Mouse (Mus musculus): ENCODE measurements around the gene Cntn5. TPM values are rescaled to one million over a fixed set of nuclear protein-coding genes. Genes with fewer than 3 reads are reported as not detected.

Gene Cntn5
- polyA plus RNA-seq, 1 experiment from 2014 or later = 0.65 TPM

GRCm38 (mm10) chr9:10400099-10400498 is 504.5 kb downstream of the Cntn5 start:
- no peaks in the 10 kb centered on the region for H3K27me3 ChIP-seq (ENCODE audit: control insufficient read depth, insufficient read depth, low read length)
- H3K4me3 ChIP-seq (ENCODE audit: low read length) = no peak overlapping the region
- H3K4me1 ChIP-seq (ENCODE audit: control insufficient read depth, insufficient read depth, low read length) = no peaks in the 10 kb centered on the region
- ATAC-seq (ENCODE audit: low FRiP score, low TSS enrichment) = peak; percentile 80; the same call in 1 of the 2 replicates
- H3K9ac ChIP-seq (ENCODE audit: low read depth, low read length) = no peak overlapping the region
- no peak overlapping the region for H3K4me2 ChIP-seq (replicated peaks; ENCODE audit: low read depth, low read length)
- H3K27ac ChIP-seq (ENCODE audit: low read depth, low read length) = no peak overlapping the region
- no peaks in the 10 kb centered on the region for H3K36me3 ChIP-seq (ENCODE audit: control insufficient read depth, insufficient read depth, low read length)
- WGBS = 36% methylated on average over 7 of the region's 7 CpGs
- H3K9me3 ChIP-seq (ENCODE audit: control insufficient read depth, low read length) = no peaks in the 10 kb centered on the region

GRCm38 (mm10) chr9:10389863-10390262 is 514.7 kb downstream of the Cntn5 start:
- H3K4me2 ChIP-seq (replicated peaks; ENCODE audit: low read depth, low read length) = no peak overlapping the region
- no peaks in the 10 kb centered on the region for H3K36me3 ChIP-seq (ENCODE audit: control insufficient read depth, insufficient read depth, low read length)
- no peaks in the 10 kb centered on the region for H3K27me3 ChIP-seq (ENCODE audit: control insufficient read depth, insufficient read depth, low read length)
- H3K4me3 ChIP-seq (ENCODE audit: low read length) = no peak overlapping the region
- H3K27ac ChIP-seq (ENCODE audit: low read depth, low read length) = no peak overlapping the region
- H3K9me3 ChIP-seq (ENCODE audit: control insufficient read depth, low read length) = no peaks in the 10 kb centered on the region
- no peaks in the 10 kb centered on the region for H3K4me1 ChIP-seq (ENCODE audit: control insufficient read depth, insufficient read depth, low read length)
- no peak for ATAC-seq (ENCODE audit: low FRiP score, low TSS enrichment)
- no peak overlapping the region for H3K9ac ChIP-seq (ENCODE audit: low read depth, low read length)
- WGBS = 89% methylated on average over 2 of the region's 2 CpGs

- Histone ChIP-seq H3K4me3 (ENCODE audit: low read length) (no peak overlapping the region), H3K4me1 (ENCODE audit: control insufficient read depth, insufficient read depth, low read length) (no peaks in the 10 kb centered on the region)
- 72% methylated on average over 1 of the region's 1 CpGs for WGBS
Measured at GRCm38 (mm10) chr9:10384455-10384854, 520.1 kb downstream of the Cntn5 start.

GRCm38 (mm10) chr9:10383140-10383539 is 521.4 kb downstream of the Cntn5 start:
- no peaks in the 10 kb centered on the region for H3K4me1 ChIP-seq (ENCODE audit: control insufficient read depth, insufficient read depth, low read length)
- ATAC-seq (ENCODE audit: low FRiP score, low TSS enrichment) = no peak

More at GRCm38 (mm10) chr9:10384455-10384854, 520.1 kb downstream of the Cntn5 start:
- Histone ChIP-seq H3K9me3 (ENCODE audit: control insufficient read depth, low read length) (0 out of 2 replicates have a peak, but pooled peaks cover 3% of the 10 kb centered on the region), H3K4me2 (replicated peaks; ENCODE audit: low read depth, low read length) (no peak overlapping the region), H3K36me3 (ENCODE audit: control insufficient read depth, insufficient read depth, low read length) (no peaks in the 10 kb centered on the region), H3K27me3 (ENCODE audit: control insufficient read depth, insufficient read depth, low read length) (no peaks in the 10 kb centered on the region), H3K27ac (ENCODE audit: low read depth, low read length) (no peak overlapping the region), H3K9ac (ENCODE audit: low read depth, low read length) (no peak overlapping the region)
- no peak for ATAC-seq (ENCODE audit: low FRiP score, low TSS enrichment)

GRCm38 (mm10) chr9:10381701-10382100 is 522.9 kb downstream of the Cntn5 start:
- no peak for ATAC-seq (ENCODE audit: low FRiP score, low TSS enrichment)
- no peak overlapping the region for H3K27ac ChIP-seq (ENCODE audit: low read depth, low read length)
- 0 out of 2 replicates have a peak, but pooled peaks cover 3% of the 10 kb centered on the region for H3K9me3 ChIP-seq (ENCODE audit: control insufficient read depth, low read length)
- H3K4me2 ChIP-seq (replicated peaks; ENCODE audit: low read depth, low read length) = no peak overlapping the region
- H3K4me3 ChIP-seq (ENCODE audit: low read length) = no peak overlapping the region
- H3K36me3 ChIP-seq (ENCODE audit: control insufficient read depth, insufficient read depth, low read length) = no peaks in the 10 kb centered on the region
- no peaks in the 10 kb centered on the region for H3K27me3 ChIP-seq (ENCODE audit: control insufficient read depth, insufficient read depth, low read length)
- H3K9ac ChIP-seq (ENCODE audit: low read depth, low read length) = no peak overlapping the region
- no peaks in the 10 kb centered on the region for H3K4me1 ChIP-seq (ENCODE audit: control insufficient read depth, insufficient read depth, low read length)
- 83% methylated on average over 4 of the region's 4 CpGs for WGBS

More at GRCm38 (mm10) chr9:10383140-10383539, 521.4 kb downstream of the Cntn5 start:
- Histone ChIP-seq H3K4me2 (replicated peaks; ENCODE audit: low read depth, low read length) (no peak overlapping the region), H3K27ac (ENCODE audit: low read depth, low read length) (no peak overlapping the region), H3K4me3 (ENCODE audit: low read length) (no peak overlapping the region), H3K27me3 (ENCODE audit: control insufficient read depth, insufficient read depth, low read length) (no peaks in the 10 kb centered on the region), H3K9ac (ENCODE audit: low read depth, low read length) (no peak overlapping the region), H3K36me3 (ENCODE audit: control insufficient read depth, insufficient read depth, low read length) (no peaks in the 10 kb centered on the region), H3K9me3 (ENCODE audit: control insufficient read depth, low read length) (0 out of 2 replicates have a peak, but pooled peaks cover 3% of the 10 kb centered on the region)

GRCm38 (mm10) chr9:10376261-10376660 is 528.3 kb downstream of the Cntn5 start:
- Histone ChIP-seq H3K9me3 (ENCODE audit: control insufficient read depth, low read length) (no peaks in the 10 kb centered on the region), H3K4me3 (ENCODE audit: low read length) (no peak overlapping the region), H3K4me2 (replicated peaks; ENCODE audit: low read depth, low read length) (no peak overlapping the region), H3K27ac (ENCODE audit: low read depth, low read length) (no peak overlapping the region), H3K4me1 (ENCODE audit: control insufficient read depth, insufficient read depth, low read length) (no peaks in the 10 kb centered on the region), H3K36me3 (ENCODE audit: control insufficient read depth, insufficient read depth, low read length) (no peaks in the 10 kb centered on the region), H3K9ac (ENCODE audit: low read depth, low read length) (no peak overlapping the region), H3K27me3 (ENCODE audit: control insufficient read depth, insufficient read depth, low read length) (no peaks in the 10 kb centered on the region)
- ATAC-seq (ENCODE audit: low FRiP score, low TSS enrichment) = no peak

GRCm38 (mm10) chr9:10368971-10369370 is 535.6 kb downstream of the Cntn5 start:
- H3K4me1 ChIP-seq (ENCODE audit: control insufficient read depth, insufficient read depth, low read length) = no peaks in the 10 kb centered on the region
- no peak overlapping the region for H3K27ac ChIP-seq (ENCODE audit: low read depth, low read length)
- 42% methylated on average over 5 of the region's 5 CpGs for whole genome bisulfite sequencing
- no peaks in the 10 kb centered on the region for H3K9me3 ChIP-seq (ENCODE audit: control insufficient read depth, low read length)
- no peak overlapping the region for H3K4me2 ChIP-seq (replicated peaks; ENCODE audit: low read depth, low read length)
- no peak overlapping the region for H3K4me3 ChIP-seq (ENCODE audit: low read length)
- H3K9ac ChIP-seq (ENCODE audit: low read depth, low read length) = no peak overlapping the region
- H3K27me3 ChIP-seq (ENCODE audit: control insufficient read depth, insufficient read depth, low read length) = no peaks in the 10 kb centered on the region
- peak; percentile 55; the same call in 1 of the 2 replicates for ATAC-seq (ENCODE audit: low FRiP score, low TSS enrichment)
- no peaks in the 10 kb centered on the region for H3K36me3 ChIP-seq (ENCODE audit: control insufficient read depth, insufficient read depth, low read length)

- Histone ChIP-seq H3K4me1 (ENCODE audit: control insufficient read depth, insufficient read depth, low read length) (no peaks in the 10 kb centered on the region), H3K27me3 (ENCODE audit: control insufficient read depth, insufficient read depth, low read length) (no peaks in the 10 kb centered on the region), H3K4me3 (ENCODE audit: low read length) (no peak overlapping the region), H3K36me3 (ENCODE audit: control insufficient read depth, insufficient read depth, low read length) (no peaks in the 10 kb centered on the region), H3K9me3 (ENCODE audit: control insufficient read depth, low read length) (no peaks in the 10 kb centered on the region), H3K9ac (ENCODE audit: low read depth, low read length) (no peak overlapping the region), H3K27ac (ENCODE audit: low read depth, low read length) (no peak overlapping the region), H3K4me2 (replicated peaks; ENCODE audit: low read depth, low read length) (no peak overlapping the region)
- peak; percentile 57; the same call in 1 of the 2 replicates for ATAC-seq (ENCODE audit: low FRiP score, low TSS enrichment)
- WGBS = 46% methylated on average over 1 of the region's 1 CpGs
Measured at GRCm38 (mm10) chr9:10368410-10368809, 536.2 kb downstream of the Cntn5 start.

- Histone ChIP-seq H3K27ac (ENCODE audit: low read depth, low read length) (no peak overlapping the region), H3K36me3 (ENCODE audit: control insufficient read depth, insufficient read depth, low read length) (no peaks in the 10 kb centered on the region), H3K9me3 (ENCODE audit: control insufficient read depth, low read length) (no peaks in the 10 kb centered on the region), H3K4me2 (replicated peaks; ENCODE audit: low read depth, low read length) (no peak overlapping the region), H3K4me1 (ENCODE audit: control insufficient read depth, insufficient read depth, low read length) (no peaks in the 10 kb centered on the region), H3K4me3 (ENCODE audit: low read length) (no peak overlapping the region), H3K27me3 (ENCODE audit: control insufficient read depth, insufficient read depth, low read length) (no peaks in the 10 kb centered on the region), H3K9ac (ENCODE audit: low read depth, low read length) (no peak overlapping the region)
- peak; percentile 39; the same call in 1 of the 2 replicates for ATAC-seq (ENCODE audit: low FRiP score, low TSS enrichment)
- WGBS = 65% methylated on average over 6 of the region's 6 CpGs
Measured at GRCm38 (mm10) chr9:10366246-10366955, 538.2 kb downstream of the Cntn5 start.

Measured in kidney, embryonic 14.5 days (tissue).